Mouse (Mus musculus): ENCODE data around the gene Alox5.
A peak's percentile ranks its signal among the peaks of the same experiment; 100 is the strongest.
"Not testable (repeated sequence)": the region's sequence is repeated elsewhere in the genome, so short reads cannot be mapped to it uniquely, and the experiment has no call there.

Gene Alox5

DNA sequence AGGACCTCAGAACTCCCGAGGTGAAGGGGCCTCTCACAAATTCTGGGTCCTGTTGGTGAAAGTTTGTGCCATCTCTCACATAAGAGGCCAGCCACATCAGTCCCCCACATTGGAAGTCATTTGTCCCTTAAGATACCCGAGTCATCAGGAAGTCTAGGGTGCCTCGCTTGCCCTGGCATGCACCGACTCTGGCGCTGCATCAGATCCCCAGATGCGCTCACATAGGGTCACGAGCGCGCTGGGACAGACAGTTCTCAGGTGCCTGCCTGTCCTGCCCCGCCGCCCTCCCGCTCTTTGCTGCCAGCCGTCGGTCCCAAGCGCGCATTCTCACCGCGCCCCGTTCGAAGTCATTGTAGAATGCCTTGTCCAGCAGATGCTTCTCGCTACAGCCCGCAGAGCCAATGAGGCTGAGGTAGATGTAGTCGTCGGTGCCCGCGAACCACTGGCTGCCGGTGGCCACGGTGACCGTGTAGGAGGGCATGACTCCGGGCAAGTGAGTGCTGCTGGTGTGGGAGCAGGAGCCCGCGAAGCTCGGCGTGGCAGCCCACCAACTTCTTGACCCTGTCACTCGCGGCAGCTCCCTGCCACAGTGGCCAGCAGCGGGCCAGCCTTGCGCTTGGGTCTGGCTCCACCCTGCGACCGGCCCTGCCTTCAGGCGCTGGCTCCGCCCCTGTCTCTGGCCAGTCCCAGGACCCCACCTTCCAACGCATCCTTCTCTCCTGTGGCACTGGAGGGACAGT, at the start of gene Alox5:
TSS of gene Alox5 (minus strand) at position 635 of the 740 bp plus-strand sequence.
- H3K36me3 ChIP-seq (ENCODE audit: control insufficient read depth, insufficient read depth, low read length, poor library complexity, severe bottlenecking), result no peaks in the 10 kb centered on the region
- peaks cover 1% of the 10 kb centered on the region; the same call in 1 of the 2 replicates for H3K27me3 ChIP-seq (ENCODE audit: control insufficient read depth, insufficient read depth, low read length, poor library complexity, severe bottlenecking)
- DNase-seq (ENCODE audit: low read depth, low spot score), result no peak

DNA sequence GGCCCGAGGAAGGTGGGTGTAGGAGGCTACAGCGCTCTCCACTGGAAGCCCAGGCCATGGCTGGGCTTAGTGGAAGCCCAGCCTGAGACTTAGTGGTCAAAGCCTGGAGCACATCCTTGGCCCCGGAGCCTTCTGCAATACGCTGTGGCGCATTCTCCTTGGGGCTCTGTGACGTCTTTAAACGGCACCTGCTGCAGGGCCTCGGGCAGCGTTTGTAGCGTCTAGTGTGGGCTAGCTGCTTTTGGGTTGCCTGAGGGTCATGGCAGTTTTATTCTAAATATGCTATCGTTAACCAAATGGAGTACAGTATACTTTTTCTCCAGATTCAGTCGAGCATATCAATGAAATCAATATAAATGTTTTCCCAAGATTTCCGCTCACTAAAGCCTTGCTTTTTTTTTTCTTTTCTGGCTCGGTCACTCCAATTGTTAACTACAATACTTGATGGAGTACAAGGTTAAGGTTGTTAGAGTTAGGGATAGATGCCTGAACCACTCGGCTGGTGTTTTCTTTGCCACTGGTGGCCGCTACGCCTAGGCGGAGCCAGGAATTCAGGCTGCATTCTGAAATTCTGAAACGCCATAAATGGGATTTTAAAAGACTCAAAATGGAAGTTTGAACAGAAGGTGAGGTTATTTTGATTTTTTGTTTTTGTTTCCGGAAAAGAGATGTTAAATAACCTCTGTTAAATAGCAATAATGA, 45.5 kb upstream of the Alox5 start, which contains the start of gene Olfr212:
TSS of gene Olfr212 (plus strand) at position 215 of the 702 bp plus-strand sequence.
- not testable (repeated sequence) for DNase-seq (ENCODE audit: low read depth, low spot score); H3K27me3 ChIP-seq (ENCODE audit: control insufficient read depth, insufficient read depth, low read length, poor library complexity, severe bottlenecking); H3K36me3 ChIP-seq (ENCODE audit: control insufficient read depth, insufficient read depth, low read length, poor library complexity, severe bottlenecking)

DNA sequence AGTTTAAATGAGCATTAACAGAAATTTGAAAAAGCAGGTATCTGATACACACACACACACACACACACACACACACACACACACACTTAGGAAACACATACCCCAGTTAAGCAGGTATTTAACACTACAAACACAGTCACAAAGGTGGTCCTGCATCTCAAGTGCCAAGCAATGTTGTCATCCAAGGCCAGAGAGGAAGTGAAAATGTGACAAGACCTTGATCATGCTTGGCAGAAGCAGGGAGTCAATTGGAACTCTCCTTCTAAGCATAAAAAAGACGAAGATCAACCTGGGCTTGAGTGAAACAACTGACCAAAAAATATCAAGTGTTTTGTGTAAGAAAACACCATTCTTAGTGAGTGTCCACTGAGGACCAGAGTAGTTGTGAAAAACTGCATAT, 35.0 kb upstream of the Alox5 start:
- H3K36me3 ChIP-seq (ENCODE audit: control insufficient read depth, insufficient read depth, low read length, poor library complexity, severe bottlenecking), result no peaks in the 10 kb centered on the region

DNA sequence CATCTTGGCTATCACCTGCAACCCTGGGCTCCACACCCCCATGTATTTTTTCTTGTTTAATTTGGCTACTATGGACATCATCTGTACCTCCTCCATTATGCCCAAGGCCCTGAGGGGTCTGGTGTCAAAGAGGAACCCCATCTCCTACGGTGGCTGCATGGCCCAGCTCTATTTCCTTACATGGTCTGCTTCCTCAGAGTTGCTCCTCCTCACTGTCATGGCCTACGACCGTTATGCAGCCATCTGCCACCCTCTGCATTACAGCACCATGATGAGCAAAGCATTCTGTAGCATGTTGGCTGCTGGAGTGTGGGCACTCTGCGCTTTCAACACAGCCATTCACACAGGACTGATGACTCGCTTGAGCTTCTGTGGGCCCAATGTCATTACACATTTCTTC, 32.8 kb upstream of the Alox5 start:
- H3K36me3 ChIP-seq (ENCODE audit: control insufficient read depth, insufficient read depth, low read length, poor library complexity, severe bottlenecking), result no peaks in the 10 kb centered on the region
- DNase-seq (ENCODE audit: low read depth, low spot score), result no peak
- no peaks in the 10 kb centered on the region for H3K27me3 ChIP-seq (ENCODE audit: control insufficient read depth, insufficient read depth, low read length, poor library complexity, severe bottlenecking)

More for the DNA sequence above, 35.0 kb upstream of the Alox5 start:
- no peak for DNase-seq (ENCODE audit: low read depth, low spot score)
- H3K27me3 ChIP-seq (ENCODE audit: control insufficient read depth, insufficient read depth, low read length, poor library complexity, severe bottlenecking), result no peaks in the 10 kb centered on the region

DNA sequence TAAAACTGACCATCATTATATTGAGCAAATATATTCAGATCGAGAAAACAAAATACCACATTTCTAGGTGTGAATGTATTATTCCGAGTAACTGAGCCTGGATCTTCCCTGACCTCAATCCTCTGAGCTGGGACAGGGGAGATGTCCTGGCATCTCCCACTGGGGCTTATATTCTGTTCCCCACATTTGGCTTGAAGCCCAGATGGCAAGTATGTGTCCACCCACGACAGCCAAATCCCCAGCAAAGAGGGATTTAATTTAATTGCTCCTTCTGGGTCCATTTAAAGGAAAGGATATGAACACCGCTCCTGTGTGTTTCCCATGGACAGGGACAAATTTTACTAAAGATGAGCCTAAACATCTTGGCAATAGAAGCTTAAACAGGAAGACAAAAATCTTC, 27.8 kb upstream of the Alox5 start, which contains the start of gene Olfr211:
TSS of gene Olfr211 (plus strand) at position 301 of the 400 bp plus-strand sequence.
- no peak for DNase-seq (ENCODE audit: low read depth, low spot score)
- Histone ChIP-seq H3K36me3 (ENCODE audit: control insufficient read depth, insufficient read depth, low read length, poor library complexity, severe bottlenecking) (no peaks in the 10 kb centered on the region), H3K27me3 (ENCODE audit: control insufficient read depth, insufficient read depth, low read length, poor library complexity, severe bottlenecking) (no peaks in the 10 kb centered on the region)

DNA sequence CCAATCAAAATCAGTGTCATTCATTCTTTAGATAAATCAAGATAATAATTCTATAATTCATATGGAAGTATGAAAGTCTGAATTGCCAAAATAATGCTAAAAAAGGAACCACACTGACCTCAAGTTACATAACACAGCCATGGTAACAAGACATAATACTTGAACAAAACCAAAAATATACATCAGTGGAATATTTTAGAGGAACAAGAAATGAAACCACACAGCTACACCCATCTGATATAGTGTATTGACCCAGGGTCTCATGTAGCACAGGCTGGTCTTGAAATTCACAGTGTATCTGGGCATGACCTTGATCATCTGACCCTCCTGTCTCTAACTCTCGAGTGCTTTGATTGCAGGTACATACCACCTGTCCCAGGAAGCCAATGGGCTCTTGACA, 25.9 kb upstream of the Alox5 start:
- no peak for DNase-seq (ENCODE audit: low read depth, low spot score)
- no peaks in the 10 kb centered on the region for H3K27me3 ChIP-seq (ENCODE audit: control insufficient read depth, insufficient read depth, low read length, poor library complexity, severe bottlenecking)
- no peaks in the 10 kb centered on the region for H3K36me3 ChIP-seq (ENCODE audit: control insufficient read depth, insufficient read depth, low read length, poor library complexity, severe bottlenecking)

DNA sequence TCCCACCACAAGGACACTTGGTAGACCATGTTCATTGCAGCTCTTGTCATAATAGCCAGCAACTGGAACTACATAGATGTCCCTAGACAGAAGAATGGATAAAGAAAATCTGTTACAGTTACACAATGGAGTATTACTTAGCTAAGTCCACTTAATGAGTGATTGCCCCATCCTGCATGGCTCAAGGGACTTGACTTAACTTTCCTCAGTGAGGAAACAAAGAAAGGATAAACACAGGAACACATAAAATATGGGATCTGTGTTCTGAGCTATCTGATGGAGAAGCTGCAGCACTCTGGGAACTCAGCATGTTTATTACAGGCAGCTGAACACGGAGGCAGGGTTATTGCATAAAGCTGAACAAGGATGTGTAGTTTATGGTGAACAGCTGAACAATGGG, 24.1 kb upstream of the Alox5 start:
- Histone ChIP-seq H3K27me3 (ENCODE audit: control insufficient read depth, insufficient read depth, low read length, poor library complexity, severe bottlenecking) (no peaks in the 10 kb centered on the region), H3K36me3 (ENCODE audit: control insufficient read depth, insufficient read depth, low read length, poor library complexity, severe bottlenecking) (no peaks in the 10 kb centered on the region)
- no peak for DNase-seq (ENCODE audit: low read depth, low spot score)

DNA sequence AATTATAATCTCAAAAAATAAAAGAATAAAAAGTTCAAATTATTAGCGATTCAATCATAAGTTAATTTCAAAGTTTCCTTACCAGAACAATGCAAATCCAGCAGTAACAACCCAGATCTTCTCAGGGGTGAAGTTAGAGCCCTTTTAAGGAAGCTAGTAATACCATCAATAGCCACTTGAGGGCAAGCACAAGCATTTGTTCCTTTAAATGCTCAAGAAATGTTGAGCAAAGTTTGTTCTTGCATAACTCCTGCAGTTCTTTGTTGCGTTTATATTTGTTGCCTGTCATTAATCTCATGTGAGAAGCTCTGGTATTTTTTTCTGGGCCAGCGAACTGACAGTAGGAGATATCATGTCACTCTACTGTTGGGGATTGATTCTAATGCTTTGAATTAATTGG, 7.1 kb upstream of the Alox5 start:
- Histone ChIP-seq H3K36me3 (ENCODE audit: control insufficient read depth, insufficient read depth, low read length, poor library complexity, severe bottlenecking) (no peaks in the 10 kb centered on the region), H3K27me3 (ENCODE audit: control insufficient read depth, insufficient read depth, low read length, poor library complexity, severe bottlenecking) (no peaks in the 10 kb centered on the region)
- DNase-seq (ENCODE audit: low read depth, low spot score), result peak; percentile 7

DNA sequence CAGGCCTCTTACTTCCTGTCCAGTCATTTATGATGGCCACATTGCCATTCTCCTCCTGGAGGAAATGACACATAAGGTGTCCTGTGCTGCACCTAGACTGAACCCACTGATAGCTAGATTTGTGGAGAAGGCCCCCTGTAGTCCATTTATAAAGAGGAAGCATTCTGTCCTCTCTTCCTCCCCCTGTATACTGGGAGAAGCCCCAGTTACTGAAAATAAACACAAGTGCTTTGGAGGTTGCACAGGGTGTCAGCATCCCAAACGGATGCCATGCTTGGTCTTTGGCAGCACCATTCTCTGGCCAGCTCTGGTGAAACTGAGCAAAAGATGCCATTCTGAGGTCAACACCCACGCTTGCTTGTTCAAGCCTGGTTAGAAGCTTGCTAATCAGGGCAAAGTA, 1.7 kb downstream of the Alox5 start:
- no peak for DNase-seq (ENCODE audit: low read depth, low spot score)
- Histone ChIP-seq H3K27me3 (ENCODE audit: control insufficient read depth, insufficient read depth, low read length, poor library complexity, severe bottlenecking) (peaks cover 1% of the 10 kb centered on the region; the same call in 1 of the 2 replicates), H3K36me3 (ENCODE audit: control insufficient read depth, insufficient read depth, low read length, poor library complexity, severe bottlenecking) (no peaks in the 10 kb centered on the region)

DNA sequence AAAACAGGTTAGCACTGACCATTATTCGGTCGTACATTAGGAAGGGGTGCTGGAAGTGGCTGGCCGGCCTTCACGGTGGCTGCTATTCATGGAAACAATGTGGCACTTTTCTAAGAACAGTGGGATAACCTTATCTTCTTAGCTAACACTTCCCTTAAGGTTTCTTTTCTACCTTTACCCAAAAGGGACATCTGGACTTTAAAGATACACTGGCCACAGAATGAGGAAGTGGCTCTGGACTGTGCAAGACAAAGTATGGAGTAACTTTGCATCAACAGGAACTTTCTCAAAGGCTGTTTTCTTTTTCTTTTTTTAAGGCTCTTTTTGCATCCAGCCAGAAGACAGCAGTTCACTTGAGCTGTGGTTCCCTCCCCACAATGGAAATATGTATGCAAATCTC, 2.2 kb downstream of the Alox5 start:
- Histone ChIP-seq H3K36me3 (ENCODE audit: control insufficient read depth, insufficient read depth, low read length, poor library complexity, severe bottlenecking) (no peaks in the 10 kb centered on the region), H3K27me3 (ENCODE audit: control insufficient read depth, insufficient read depth, low read length, poor library complexity, severe bottlenecking) (peaks cover 1% of the 10 kb centered on the region; the same call in 1 of the 2 replicates)
- DNase-seq (ENCODE audit: low read depth, low spot score), result no peak

DNA sequence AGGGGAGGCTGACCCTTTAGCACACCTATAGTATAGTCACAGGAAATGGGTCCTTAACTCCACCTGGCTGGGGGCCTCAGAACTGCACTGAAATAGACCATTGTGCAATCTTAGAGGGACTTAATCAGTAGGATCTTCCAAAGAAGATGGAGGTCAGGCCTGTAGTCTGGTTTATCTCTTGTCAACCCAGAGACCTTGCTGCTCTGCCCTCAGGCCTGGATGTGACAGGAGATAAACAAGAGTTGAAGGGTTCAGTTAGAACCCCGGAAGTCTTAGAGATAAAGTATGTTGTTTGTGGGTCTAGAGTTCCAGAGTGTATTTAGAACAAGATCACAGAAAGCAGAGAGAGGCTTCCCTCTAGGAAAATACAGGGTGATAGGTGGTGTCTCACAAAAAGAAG, 4.5 kb downstream of the Alox5 start:
- no peak for DNase-seq (ENCODE audit: low read depth, low spot score)
- H3K27me3 ChIP-seq (ENCODE audit: control insufficient read depth, insufficient read depth, low read length, poor library complexity, severe bottlenecking), result no peaks in the 10 kb centered on the region
- no peaks in the 10 kb centered on the region for H3K36me3 ChIP-seq (ENCODE audit: control insufficient read depth, insufficient read depth, low read length, poor library complexity, severe bottlenecking)

DNA sequence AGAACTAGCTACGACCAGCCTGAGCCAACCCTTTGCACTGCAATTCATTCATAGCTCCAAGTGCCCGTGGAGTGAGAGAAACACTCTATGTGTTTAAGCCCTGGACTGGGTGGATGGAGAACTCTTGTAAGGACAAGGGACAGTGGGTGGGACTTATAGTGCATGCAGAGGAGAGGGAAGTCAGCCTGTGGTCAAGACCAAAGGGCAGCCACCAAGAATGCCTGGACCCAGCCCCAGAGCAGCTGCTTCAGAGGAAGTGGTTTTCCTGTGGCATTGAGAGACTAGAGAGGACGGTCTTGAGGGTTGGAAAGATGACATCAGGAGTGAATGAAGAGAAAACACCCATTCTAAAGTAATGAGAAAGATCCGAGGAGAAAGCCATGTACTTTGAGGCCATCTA, 5.2 kb downstream of the Alox5 start:
- DNase-seq (ENCODE audit: low read depth, low spot score), result no peak
- H3K36me3 ChIP-seq (ENCODE audit: control insufficient read depth, insufficient read depth, low read length, poor library complexity, severe bottlenecking), result no peaks in the 10 kb centered on the region
- H3K27me3 ChIP-seq (ENCODE audit: control insufficient read depth, insufficient read depth, low read length, poor library complexity, severe bottlenecking), result no peaks in the 10 kb centered on the region

DNA sequence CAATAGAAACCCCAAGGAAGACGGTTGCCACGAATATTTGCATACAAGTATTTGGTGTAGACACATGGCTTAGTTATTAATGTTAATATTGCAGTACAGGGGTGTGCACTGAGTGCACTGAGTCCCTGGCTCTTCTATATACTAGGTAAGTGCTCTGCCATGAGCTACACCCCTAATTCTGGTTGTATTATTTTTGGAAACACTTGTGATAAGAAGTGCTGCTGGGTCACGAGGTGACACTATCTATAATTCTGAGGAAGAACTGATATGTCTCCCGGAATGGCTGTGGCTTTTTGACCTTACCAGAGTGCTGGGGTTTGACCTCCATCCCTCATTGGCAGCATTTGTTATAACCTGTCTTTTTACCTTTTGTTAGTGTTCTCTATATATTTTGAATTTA, 20.1 kb downstream of the Alox5 start:
- Histone ChIP-seq H3K36me3 (ENCODE audit: control insufficient read depth, insufficient read depth, low read length, poor library complexity, severe bottlenecking) (no peaks in the 10 kb centered on the region), H3K27me3 (ENCODE audit: control insufficient read depth, insufficient read depth, low read length, poor library complexity, severe bottlenecking) (no peaks in the 10 kb centered on the region)
- DNase-seq (ENCODE audit: low read depth, low spot score), result no peak

DNA sequence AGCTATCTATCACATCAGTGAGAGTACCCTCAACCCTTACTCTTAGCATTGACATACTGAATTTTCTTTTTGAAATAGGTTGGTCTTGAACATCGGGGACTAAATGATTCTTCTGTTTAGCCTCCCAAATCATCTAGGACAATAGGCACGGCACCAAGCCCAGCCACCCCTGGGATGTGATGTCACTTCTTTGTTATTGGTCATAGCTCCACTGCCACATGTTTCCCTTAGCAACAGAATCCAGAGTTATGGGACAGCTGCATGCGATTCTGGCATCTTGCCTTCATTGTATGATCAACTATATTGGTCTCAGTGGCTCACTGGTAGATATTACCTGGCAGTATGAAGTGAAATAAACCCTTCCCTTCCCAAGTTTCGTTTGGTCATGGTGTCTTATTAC, 20.5 kb downstream of the Alox5 start:
- no peak for DNase-seq (ENCODE audit: low read depth, low spot score)
- H3K36me3 ChIP-seq (ENCODE audit: control insufficient read depth, insufficient read depth, low read length, poor library complexity, severe bottlenecking), result no peaks in the 10 kb centered on the region
- H3K27me3 ChIP-seq (ENCODE audit: control insufficient read depth, insufficient read depth, low read length, poor library complexity, severe bottlenecking), result no peaks in the 10 kb centered on the region

DNA sequence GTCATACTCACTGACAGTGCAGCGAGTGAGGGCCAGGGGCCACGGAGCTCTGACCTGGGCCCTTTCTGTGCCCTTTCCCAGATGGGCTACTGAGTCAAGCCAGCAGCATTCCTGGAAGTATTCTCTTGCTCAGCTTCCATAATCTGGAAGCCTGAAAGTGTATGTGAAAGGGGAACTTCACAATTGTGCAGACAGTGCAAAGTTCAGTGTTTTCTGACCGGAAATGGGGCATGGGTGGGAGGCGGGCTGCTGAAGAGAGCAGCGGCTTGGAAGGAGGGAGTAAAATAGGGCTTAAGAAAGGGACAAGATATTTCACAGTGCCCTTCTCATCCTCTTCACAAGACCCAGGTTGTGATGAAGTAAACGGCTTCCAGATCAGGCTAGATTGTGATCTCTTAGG, 21.4 kb downstream of the Alox5 start:
- DNase-seq (ENCODE audit: low read depth, low spot score), result no peak
- no peaks in the 10 kb centered on the region for H3K36me3 ChIP-seq (ENCODE audit: control insufficient read depth, insufficient read depth, low read length, poor library complexity, severe bottlenecking)
- no peaks in the 10 kb centered on the region for H3K27me3 ChIP-seq (ENCODE audit: control insufficient read depth, insufficient read depth, low read length, poor library complexity, severe bottlenecking)
